Mouse (Mus musculus): ENCODE measurements at regions not wholly inside any gene's neighbourhood (a gene's known extent, or its start where the extent isn't known, plus 50 kb on each side); places are given as distances from the start of the nearest gene placed in this dataset.
"Not testable (repeated sequence)": the region's sequence is repeated elsewhere in the genome, so short reads cannot be mapped to it uniquely, and the experiment has no call there.

DNA sequence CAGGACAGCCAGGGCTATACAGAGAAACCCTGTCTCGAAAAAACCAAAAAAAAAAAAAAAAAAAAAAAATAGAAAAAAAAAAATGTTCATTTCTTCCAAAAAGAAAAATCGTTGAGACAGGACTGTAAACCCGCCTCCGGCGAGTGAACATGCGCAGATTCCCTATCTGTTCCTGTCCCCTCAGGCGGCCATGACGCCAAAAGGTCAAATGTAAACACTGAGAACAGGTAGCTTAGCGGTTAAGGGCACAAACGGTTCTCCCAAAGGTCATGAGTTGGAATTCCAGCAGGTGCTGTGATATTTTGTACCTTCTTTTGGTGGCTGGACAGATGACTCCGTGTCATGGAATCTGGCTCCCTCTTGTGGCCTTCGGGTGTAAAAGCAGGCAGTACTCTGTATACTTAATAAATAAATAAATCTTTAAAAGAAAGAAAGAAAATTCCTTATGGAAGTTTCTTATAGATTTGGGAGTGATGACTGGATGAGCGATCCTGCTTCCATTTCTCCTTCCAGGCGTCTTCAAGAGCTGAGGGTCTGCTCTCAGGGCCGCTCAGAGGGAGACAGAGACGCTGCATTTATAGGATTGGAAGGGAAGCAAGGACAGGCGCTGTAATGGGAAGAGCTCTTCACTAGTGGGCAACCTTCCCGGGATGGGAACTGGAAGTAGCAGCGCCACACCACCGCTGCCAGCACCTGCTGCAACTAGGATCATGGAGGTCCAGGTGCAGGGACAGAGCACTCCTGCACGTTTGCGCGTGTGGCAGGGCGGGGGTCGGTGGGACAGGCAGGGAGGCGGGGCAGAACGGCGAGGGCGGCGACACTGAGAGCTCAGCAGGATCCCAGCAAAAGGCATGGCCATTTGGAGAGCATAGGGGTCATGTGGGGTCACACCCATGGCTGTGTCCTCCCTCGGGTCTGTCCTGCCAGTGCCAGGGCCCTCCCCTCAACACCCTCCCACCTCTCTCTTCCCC, 189.2 kb upstream of the Gm10767 start:
- in situ Hi-C loops (cut with MboI, MseI): loop anchor here (5.0 kb wide), 1 partner anchor 108 kb away; no protein-coding TSS in a partner anchor

DNA sequence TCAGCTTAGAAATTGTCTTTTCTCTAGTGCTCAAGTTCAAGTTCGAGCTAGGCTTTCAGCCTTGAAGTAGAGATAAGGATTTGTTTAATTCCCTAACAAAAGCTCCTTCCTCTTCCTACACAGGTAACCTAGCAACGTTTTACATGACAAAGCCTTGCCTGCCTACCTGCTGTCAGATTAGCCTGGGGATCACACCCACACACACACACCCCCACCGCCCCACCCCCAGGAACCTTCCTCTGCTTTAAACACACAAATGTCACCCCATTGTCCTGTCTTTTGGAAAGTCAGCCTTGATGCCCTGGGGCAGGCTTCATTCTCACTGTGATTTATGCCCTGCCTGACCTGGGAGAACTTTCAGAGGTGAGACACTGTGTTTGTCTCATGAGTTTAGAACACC, 193.7 kb upstream of the Gm10767 start:
- in situ Hi-C loops (cut with MboI, MseI): not testable (repeated sequence)

DNA sequence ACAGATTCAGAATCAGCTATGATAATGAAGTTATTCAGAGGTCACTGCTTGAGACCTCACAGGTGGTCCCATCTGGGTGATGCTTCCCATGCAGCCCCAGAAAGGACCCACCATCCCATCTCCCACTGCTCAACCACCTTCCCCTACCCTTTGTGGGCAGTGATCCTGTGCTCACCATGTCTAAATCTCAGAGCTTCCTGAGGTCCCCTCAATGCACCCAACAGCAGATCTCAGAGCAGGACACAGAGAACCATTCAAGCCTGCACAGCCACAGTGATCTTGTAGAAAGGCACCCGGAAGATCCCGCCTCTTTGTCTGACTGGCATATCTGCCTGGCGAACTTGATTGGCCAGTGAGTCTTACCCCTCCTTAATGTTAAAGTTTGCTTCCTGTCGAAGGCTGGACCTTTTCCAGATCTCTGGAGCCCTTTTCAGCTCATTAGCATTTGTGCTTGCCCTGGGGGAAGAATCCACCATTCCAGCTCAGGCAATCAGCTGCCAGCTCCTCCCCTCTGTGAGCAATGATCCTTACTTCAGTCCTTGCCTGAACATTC, 206.7 kb upstream of the Gm10767 start:
- in situ Hi-C loops (cut with MboI, MseI): not testable (repeated sequence)

DNA sequence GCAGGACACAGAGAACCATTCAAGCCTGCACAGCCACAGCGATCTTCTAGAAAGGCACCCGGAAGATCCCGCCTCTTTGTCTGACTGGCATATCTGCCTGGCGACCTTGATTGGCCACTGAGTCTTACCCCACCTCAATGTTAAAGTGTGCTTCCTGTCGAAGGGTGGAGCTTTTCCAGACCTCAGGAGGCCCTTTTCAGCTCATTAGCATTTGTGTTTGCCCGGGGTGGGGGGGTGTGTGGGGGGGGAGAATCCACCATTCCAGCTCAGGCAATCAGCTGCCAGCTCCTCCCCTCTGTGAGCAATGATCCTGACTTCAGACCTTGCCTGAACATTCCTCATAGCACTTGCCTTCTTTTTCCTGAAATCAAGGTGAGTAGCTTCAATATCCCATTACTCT, 223.9 kb upstream of the Gm10767 start:
- in situ Hi-C loops (cut with MboI, MseI): loop anchor here (10.0 kb wide), 1 partner anchor 726 kb away; no protein-coding TSS in a partner anchor

DNA sequence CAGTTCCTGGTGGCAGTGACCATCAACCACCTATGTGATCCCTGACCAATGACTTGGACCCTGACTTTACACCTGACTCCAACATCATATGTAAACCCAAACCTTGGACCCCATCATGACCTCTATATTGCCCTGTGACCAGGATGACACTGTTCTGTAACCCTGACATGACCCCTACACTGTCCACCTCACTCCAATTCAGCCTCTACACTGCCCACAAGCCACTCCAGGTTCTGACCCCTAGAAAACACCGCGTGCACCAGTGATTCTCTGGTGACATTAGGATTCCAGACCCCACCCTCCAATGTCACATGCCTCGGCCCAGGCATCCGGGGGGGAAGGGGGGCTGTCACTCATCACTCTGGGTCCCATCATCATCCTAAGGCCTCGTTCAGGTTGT, 201.3 kb upstream of the 2410141K09Rik start:
- in situ Hi-C loops (cut with MboI, MseI): loop anchor here (10.0 kb wide), 1 partner anchor 307 kb away; no protein-coding TSS in a partner anchor

DNA sequence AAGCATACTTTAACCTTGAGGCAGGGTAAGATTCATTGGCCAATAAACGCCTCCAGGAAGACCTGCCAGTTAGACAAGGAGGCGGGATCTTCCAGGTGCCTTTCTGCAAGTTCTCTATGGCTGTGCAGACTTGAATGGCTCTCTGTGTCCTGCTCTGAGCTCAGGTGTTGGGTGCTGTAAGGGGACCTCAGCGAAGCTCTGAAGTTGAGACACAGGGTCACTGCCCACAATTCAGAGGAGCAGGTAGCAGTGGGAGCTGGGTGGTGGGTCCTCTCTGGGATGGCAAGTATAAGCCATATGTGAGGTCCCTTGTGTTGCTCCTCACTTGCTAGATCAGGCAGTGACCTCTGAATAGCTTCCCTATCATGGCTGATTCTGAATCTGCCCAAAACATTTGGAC, 184.8 kb upstream of the 2410141K09Rik start:
- in situ Hi-C loops (cut with MboI, MseI): not testable (repeated sequence)

DNA sequence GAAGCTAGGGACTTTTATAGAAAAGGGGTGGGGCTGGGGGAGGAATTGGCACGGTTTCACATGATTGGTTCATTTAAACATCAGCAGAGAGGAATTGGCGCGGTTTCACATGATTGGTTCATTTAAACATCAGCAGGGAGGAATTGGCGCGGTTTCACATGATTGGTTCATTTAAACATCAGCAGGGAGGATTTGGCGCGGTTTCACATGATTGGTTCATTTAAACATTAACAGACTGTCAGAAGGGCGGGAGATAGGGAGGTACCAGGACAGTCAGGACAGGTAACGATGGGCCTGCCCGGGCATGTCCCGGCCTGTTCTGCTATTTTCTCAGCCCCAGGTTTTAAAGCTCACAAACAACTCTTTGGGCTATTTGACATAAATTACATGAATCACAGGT, 145.1 kb upstream of the 2410141K09Rik start:
- in situ Hi-C loops (cut with MboI, MseI): loop anchor here (5.0 kb wide), 1 partner anchor 216 kb away; no protein-coding TSS in a partner anchor

DNA sequence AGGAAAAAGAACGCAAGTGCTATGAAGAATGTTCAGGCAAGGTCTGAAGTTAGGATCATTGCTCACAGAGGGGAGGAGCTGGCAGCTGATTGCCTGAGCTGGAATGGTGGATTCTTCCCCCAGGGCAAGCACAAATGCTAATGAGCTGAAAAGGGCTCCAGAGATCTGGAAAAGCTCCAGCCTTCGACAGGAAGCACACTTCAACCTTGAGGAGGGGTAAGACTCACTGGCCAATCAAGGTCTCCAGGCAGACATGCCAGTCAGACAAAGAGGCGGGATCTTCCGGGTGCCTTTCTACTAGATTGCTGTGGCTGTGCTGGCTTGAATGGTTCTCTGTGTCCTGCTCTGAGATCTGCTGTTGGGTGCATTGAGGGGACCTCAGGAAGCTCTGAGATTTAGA, 122.7 kb upstream of the 2410141K09Rik start:
- in situ Hi-C loops (cut with MboI, MseI): not testable (repeated sequence)

DNA sequence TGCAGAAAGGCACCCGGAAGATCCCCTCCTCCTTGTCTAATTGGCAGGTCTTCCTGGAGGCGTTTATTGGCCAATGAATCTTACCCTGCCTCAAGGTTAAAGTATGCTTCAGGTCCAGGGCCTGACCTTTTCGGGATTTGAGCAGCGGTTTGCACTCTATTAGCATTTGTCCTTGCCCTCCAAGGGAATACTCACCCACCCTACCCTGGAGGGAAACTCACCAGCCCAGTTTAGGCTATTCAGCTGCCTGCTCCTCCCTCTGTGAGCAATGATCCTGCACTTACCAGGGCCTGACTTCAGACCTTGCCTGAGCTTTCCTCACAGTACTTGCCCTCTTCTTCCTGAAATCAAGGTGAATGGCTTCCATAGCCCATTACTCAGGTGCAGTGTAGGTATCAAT, 115.5 kb upstream of the 2410141K09Rik start:
- in situ Hi-C loops (cut with MboI, MseI): not testable (repeated sequence)

DNA sequence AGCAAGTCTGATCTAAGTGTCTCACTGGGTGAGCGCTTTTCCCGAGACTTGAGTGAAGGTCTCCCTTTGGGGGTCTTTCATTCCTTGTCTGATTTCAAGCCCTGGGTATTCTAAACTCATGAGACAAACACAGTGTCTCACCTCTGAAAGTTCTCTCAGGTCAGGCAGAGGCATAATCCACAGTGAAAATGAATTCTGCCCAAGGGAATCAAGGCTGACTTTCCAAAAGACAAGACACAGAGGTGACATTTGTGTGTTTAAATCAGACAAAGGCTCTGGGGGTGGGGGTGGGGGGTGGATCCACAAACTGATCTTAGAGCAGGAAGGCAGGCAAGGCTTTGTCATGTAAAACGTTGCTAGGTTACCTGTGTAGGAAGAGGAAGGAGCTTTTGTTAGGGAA, 107.0 kb upstream of the 2410141K09Rik start:
- in situ Hi-C loops (cut with MboI, MseI): loop anchor here (5.0 kb wide), 1 partner anchor 231 kb away; no protein-coding TSS in a partner anchor

DNA sequence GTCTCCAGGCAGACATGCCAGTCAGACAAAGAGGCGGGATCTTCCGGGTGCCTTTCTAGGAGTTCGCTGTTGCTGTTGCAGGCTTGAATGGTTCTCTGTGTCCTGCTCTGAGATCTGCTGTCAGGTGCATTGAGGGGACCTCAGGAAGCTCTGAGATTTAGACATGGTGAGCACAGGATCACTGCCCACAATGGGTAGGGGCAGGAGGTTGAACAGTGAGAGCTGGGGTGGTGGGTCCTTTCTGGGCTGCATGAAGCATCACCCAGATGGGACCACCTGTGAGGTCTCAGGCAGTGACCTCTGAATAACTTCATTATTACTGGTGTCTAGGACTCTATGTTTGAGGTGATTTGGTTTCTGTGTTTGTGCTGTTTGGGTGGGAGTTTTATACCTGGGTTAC, 78.7 kb upstream of the 2410141K09Rik start:
- in situ Hi-C loops (cut with MboI, MseI): loop anchor here (5.0 kb wide), 1 partner anchor 172 kb away; no protein-coding TSS in a partner anchor

Measured in T-helper 1 cell (primary cell).